Mouse (Mus musculus) liver (tissue): ENCODE data around the gene Gins1.
"Not testable (repeated sequence)": the region's sequence is repeated elsewhere in the genome, so short reads cannot be mapped to it uniquely, and the experiment has no call there.

Experiments
- DNase-seq: peaks from one replicate; pipeline ENCODE4 v3.0.0-alpha.2; 2020; ENCODE audit warnings: mixed read lengths

Gins1 gene

GRCm38 (mm10) chr2:150904936-150905450 is at the start of gene Gins1:
Gene Gins1 (plus strand): TSS chr2:150905400.
- DNase-seq = no peak

GRCm38 (mm10) chr2:150858724-150859487 is 46.3 kb upstream of the Gins1 start:
- no peak for DNase-seq

- DNase-seq = no peak
These were observed 45.3 kb upstream of the Gins1 start for GRCm38 (mm10) chr2:150859709-150860470.

- DNase-seq = no peak
These were observed 44.1 kb upstream of the Gins1 start for GRCm38 (mm10) chr2:150861128-150861527.

GRCm38 (mm10) chr2:150867021-150867420 is 38.2 kb upstream of the Gins1 start:
- no peak for DNase-seq

- no peak for DNase-seq
These were observed 35.8 kb upstream of the Gins1 start for GRCm38 (mm10) chr2:150869446-150869845.

GRCm38 (mm10) chr2:150874508-150874907 is 30.7 kb upstream of the Gins1 start:
- no peak for DNase-seq

GRCm38 (mm10) chr2:150875226-150875625 is 30.0 kb upstream of the Gins1 start:
- no peak for DNase-seq

GRCm38 (mm10) chr2:150877561-150877960 is 27.6 kb upstream of the Gins1 start:
- DNase-seq = no peak

GRCm38 (mm10) chr2:150884075-150884778 is 21.0 kb upstream of the Gins1 start:
- no peak for DNase-seq

GRCm38 (mm10) chr2:150884779-150885110 is 20.5 kb upstream of the Gins1 start:
- DNase-seq = no peak

- DNase-seq = no peak
These were observed 19.4 kb upstream of the Gins1 start for GRCm38 (mm10) chr2:150885814-150886213.

- no peak for DNase-seq
These were observed 18.9 kb upstream of the Gins1 start for GRCm38 (mm10) chr2:150886315-150886714.

- DNase-seq = no peak
These were observed 17.8 kb upstream of the Gins1 start for GRCm38 (mm10) chr2:150887370-150887769.

- DNase-seq = no peak
These were observed 10.5 kb upstream of the Gins1 start for GRCm38 (mm10) chr2:150894617-150895267.

GRCm38 (mm10) chr2:150895691-150896252 is 9.4 kb upstream of the Gins1 start:
- DNase-seq = no peak

- no peak for DNase-seq
These were observed 4.9 kb upstream of the Gins1 start for GRCm38 (mm10) chr2:150900341-150900740.

- no peak for DNase-seq
These were observed 2.9 kb upstream of the Gins1 start for GRCm38 (mm10) chr2:150902347-150902746.

- DNase-seq = peak; percentile 99
These were observed 796 bp upstream of the Gins1 start, which contains the start of gene Abhd12 for GRCm38 (mm10) chr2:150904272-150904935. Gene Abhd12 (minus strand): TSS chr2:150904741.

GRCm38 (mm10) chr2:150908881-150909280 is 3.7 kb downstream of the Gins1 start:
- not testable (repeated sequence) for DNase-seq

GRCm38 (mm10) chr2:150909429-150910039 is 4.3 kb downstream of the Gins1 start:
- peak; percentile 97 for DNase-seq
